Mouse (Mus musculus): ENCODE data around the gene Tmem63a.

- no peak for TF ChIP-seq POLR2A (IDR thresholded peaks at IDR 0.05; ENCODE audit: borderline replicate concordance, extremely low read depth, insufficient read depth, insufficient read length, poor library complexity, severe bottlenecking)
- TF ChIP-seq CTCF (IDR thresholded peaks at IDR 0.05; ENCODE audit: borderline replicate concordance, extremely low read depth, insufficient read depth, insufficient read length) = no peak
Observed at GRCm38 (mm10) chr1:180931106-180931505, 11.0 kb upstream of the Tmem63a start.

Data from brain, embryonic 14.5 days (tissue).